Mouse (Mus musculus): ENCODE measurements around the gene Klhl42. TPM values are rescaled to one million over a fixed set of nuclear protein-coding genes. Genes with fewer than 3 reads are reported as not detected.

Klhl42 gene
- 10 to 100 TPM; 17.3 to 19.8 TPM for total RNA-seq (2021)
- long read RNA-seq, experiment 1, full-length matches to known transcripts: 10 of 20 reads
- long read RNA-seq, experiment 1, partial matches to known transcripts: 0 of 20 reads
- long read RNA-seq, experiment 1, other reads (novel, unspliced or antisense): 10 of 20 reads
- long read RNA-seq, experiment 2, full-length matches to known transcripts: 18 of 22 reads
- long read RNA-seq, experiment 2, partial matches to known transcripts: 0 of 22 reads
- long read RNA-seq, experiment 2, other reads (novel, unspliced or antisense): 4 of 22 reads

DNA sequence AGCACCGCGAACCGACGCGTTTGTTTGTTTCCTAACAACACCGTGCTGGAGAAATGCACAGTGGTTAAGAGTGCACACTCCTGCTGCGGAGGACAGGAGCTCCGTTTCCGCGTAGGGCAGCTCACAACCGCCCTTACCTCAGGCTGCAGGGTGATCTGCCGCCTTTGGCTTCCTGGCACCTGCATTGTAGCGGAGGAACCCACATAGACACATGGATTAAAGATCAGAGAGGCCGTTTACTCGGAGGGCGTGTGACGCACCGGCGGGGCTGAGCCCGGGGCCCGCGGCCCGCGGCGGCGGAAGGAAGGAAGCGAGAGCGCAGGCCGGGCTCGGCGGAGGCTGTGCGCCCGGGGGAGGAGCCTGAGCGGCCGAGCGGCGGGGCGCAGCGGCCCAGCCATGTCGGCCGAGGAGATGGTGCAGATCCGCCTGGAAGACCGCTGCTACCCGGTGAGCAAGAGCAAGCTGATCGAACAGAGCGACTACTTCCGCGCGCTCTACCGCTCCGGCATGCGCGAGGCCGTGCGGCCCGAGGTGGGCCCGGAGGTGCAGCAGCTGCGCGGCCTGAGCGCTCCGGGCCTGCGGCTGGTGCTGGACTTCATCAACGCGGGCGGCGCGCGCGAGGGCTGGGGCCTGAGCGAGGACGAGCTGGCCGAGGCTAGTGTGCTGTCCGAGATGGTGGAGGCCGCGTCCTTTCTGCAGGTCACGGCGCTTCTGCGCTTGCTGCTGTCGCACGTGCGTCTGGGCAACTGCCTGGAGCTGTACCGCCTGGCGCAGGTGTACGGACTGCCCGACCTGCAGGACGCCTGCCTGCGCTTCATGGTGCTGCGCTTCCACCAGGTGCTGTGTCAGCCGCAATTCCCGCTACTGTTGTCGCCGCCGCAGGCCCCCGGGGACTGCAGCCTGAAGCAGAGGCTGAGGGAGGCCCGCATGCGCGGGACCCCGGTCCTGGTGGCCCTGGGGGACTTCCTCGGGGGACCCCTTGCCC lies at the start of gene Klhl42:
Klhl42 (plus strand) TSS at position 244 of the 985 bp plus-strand sequence.
- Histone ChIP-seq H3K27ac (peak within 1 kb of the TSS; percentile 97), H3K4me3 (peak within 1 kb of the TSS; percentile 94)
- DNase-seq (ENCODE audit: low spot score in 2 of 2): peak; percentile 45 to 69
- no peak for TF ChIP-seq CTCF (conservative IDR thresholded peaks at IDR 0.05)

DNA sequence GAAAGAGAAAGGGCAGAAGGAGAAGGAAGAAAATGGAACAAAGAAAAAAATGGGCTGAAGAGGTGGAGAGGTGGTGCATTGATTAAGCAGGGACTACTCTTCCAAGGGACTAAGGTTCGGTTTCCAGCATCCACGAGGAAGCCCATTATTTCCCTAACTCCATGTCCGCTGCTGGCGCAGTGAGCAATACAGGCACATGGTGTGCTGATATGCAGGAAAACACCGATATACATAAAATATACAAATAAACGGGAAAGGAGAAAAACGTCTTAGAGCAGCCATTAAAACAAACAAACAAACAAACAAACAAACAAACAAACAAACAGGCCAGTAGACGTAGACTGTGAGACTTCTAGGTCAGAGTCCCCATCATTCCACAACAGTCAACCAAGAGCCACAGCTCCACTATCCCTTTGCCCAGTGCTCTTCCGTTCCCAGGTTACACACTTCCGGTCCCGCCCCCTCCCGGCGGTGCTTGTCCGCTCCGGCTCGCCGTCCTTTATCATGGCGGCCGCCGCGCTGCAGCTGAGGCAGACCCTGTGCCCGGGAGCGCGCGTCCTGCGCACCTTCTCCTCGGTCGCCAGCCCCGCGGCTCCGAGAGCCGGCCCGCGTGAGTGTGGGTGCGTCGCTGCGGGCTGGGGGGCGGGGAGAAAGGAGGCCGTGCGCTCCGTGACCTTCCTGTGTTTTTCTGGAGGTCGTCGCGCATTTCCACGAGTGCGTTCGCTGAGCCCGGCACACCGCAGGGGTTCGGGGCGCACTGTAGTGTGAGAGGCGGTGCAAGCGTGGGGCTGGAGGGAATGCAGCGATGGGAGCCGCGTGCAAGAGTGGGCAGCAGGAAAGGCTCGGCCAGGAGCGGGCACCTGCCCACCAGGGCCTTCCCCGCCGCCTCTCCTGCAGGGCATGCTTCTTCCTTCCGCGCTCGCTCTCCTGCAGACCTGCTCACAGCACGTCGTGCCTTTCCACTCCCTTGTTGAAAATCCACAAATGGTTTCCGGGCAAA lies 48.6 kb upstream of the Klhl42 start, which contains the start of gene Mrps35:
Mrps35 (plus strand) TSS at position 474 of the 1,000 bp plus-strand sequence.
- peak within 1 kb of the TSS; percentile 97 for H3K4me3 ChIP-seq
- peak; percentile 88 to 92 for DNase-seq (ENCODE audit: low spot score in 2 of 2)
- peak; percentile 43 for TF ChIP-seq CTCF (conservative IDR thresholded peaks at IDR 0.05)
- H3K27ac ChIP-seq: peak within 1 kb of the TSS; percentile 91

GRCm38 (mm10) chr6:147043633-147044032 lies 47.5 kb upstream of the Klhl42 start:
- TF ChIP-seq CTCF (conservative IDR thresholded peaks at IDR 0.05): no peak
- Histone ChIP-seq H3K27ac (no peak overlapping the region), H3K4me3 (peak overlapping the region; percentile 97)
- DNase-seq (ENCODE audit: low spot score in 2 of 2): no peak

- H3K4me3 ChIP-seq: no peak overlapping the region
These were observed 41.9 kb upstream of the Klhl42 start for GRCm38 (mm10) chr6:147049239-147049805.

GRCm38 (mm10) chr6:147051666-147052065 lies 39.5 kb upstream of the Klhl42 start:
- DNase-seq (ENCODE audit: low spot score in 2 of 2): no peak
- no peak overlapping the region for H3K4me3 ChIP-seq
- H3K27ac ChIP-seq: no peak overlapping the region
- TF ChIP-seq CTCF (conservative IDR thresholded peaks at IDR 0.05): no peak

More at GRCm38 (mm10) chr6:147049239-147049805, 41.9 kb upstream of the Klhl42 start:
- no peak overlapping the region for H3K27ac ChIP-seq
- TF ChIP-seq CTCF (conservative IDR thresholded peaks at IDR 0.05): no peak
- DNase-seq (ENCODE audit: low spot score in 2 of 2): no peak

DNA sequence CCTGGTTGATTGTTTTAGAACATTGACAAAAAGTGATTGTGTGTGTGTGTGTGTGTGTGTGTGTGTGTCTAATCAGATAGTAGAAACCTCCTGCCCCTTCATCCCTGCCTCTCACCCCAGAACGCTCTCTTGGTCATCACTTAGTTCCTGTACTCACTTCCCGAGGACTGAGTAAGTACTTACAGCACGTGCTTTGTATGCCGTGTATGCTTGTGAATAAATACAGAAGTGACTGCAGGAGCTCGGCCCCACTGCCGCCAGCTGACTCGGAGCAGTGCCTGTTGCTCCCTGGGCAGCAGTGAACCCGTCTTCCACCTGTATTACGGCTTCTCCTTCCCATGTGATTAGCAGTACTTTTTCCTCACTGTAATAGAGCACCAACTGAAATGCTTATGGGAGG lies 38.7 kb upstream of the Klhl42 start:
- Histone ChIP-seq H3K27ac (no peak overlapping the region), H3K4me3 (no peak overlapping the region)
- TF ChIP-seq CTCF (conservative IDR thresholded peaks at IDR 0.05): no peak
- no peak for DNase-seq (ENCODE audit: low spot score in 2 of 2)

GRCm38 (mm10) chr6:147053785-147054646 lies 37.2 kb upstream of the Klhl42 start:
- no peak for TF ChIP-seq CTCF (conservative IDR thresholded peaks at IDR 0.05)
- Histone ChIP-seq H3K27ac (no peak overlapping the region), H3K4me3 (no peak overlapping the region)
- no peak for DNase-seq (ENCODE audit: low spot score in 2 of 2)

- TF ChIP-seq CTCF (conservative IDR thresholded peaks at IDR 0.05): no peak
- Histone ChIP-seq H3K4me3 (no peak overlapping the region), H3K27ac (no peak overlapping the region)
- no peak for DNase-seq (ENCODE audit: low spot score in 2 of 2)
These were observed 35.7 kb upstream of the Klhl42 start for GRCm38 (mm10) chr6:147055374-147055977.

DNA sequence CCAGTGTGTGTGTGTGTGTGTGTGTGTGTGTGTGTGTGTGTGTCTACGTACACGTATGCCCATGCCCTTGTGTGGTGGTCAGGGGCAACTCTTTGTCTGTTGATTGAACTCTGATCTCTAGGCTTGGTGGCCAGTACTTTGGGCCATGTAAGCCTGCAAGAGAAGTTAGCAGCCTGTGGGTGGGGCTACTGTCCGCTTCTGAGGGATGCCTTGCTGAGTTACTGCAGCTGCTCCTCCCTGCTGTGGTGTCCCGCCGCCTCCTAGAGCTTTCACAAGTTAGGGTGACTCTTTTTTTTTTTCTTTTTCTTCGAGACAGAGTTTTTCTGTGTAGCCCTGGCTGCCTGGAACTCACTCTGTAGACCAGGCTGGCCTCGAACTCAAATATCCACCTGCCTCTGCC lies 31.9 kb upstream of the Klhl42 start:
- Histone ChIP-seq H3K27ac (no peak overlapping the region), H3K4me3 (no peak overlapping the region)
- no peak for DNase-seq (ENCODE audit: low spot score in 2 of 2)
- TF ChIP-seq CTCF (conservative IDR thresholded peaks at IDR 0.05): no peak

- no peak overlapping the region for H3K4me3 ChIP-seq
- H3K27ac ChIP-seq: no peak overlapping the region
- no peak for DNase-seq (ENCODE audit: low spot score in 2 of 2)
- no peak for TF ChIP-seq CTCF (conservative IDR thresholded peaks at IDR 0.05)
These were observed 29.5 kb upstream of the Klhl42 start for GRCm38 (mm10) chr6:147061630-147062029.

DNA sequence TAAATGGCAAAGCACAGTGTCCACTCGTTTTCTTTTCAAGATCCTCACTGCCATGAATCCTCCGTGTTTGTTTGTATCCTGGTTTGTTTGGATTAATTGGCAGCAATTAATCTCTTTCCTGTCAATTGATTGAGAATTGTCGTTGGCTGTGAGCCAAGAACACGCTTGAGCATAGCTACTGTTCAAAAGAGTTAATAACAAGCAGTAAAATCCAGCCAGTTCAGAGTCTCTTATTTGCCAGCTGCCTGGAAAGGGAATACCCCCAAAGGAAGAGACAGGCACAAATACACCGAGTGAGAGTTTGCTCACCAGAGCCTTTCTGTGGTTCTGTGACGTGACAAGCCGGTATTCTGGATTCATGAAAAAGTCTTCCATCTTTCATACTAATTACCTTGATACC lies 29.1 kb upstream of the Klhl42 start:
- no peak for DNase-seq (ENCODE audit: low spot score in 2 of 2)
- no peak for TF ChIP-seq CTCF (conservative IDR thresholded peaks at IDR 0.05)
- Histone ChIP-seq H3K4me3 (no peak overlapping the region), H3K27ac (no peak overlapping the region)
